Mouse (Mus musculus) skeletal muscle tissue, adult 2 months (tissue): ENCODE results near the gene Lclat1.

Experiments used
- DNase-seq: peaks from one replicate; pipeline ENCODE4 v3.0.0-alpha.2; 2012; ENCODE audit warnings: low read depth, low spot score

The Lclat1 gene

GRCm38 (mm10) chr17:73196139-73196538, 88.4 kb downstream of the Lclat1 start:
- DNase-seq = no peak

GRCm38 (mm10) chr17:73197724-73198123, 89.9 kb downstream of the Lclat1 start:
- DNase-seq = no peak

- no peak for DNase-seq
These were observed 91.6 kb downstream of the Lclat1 start for GRCm38 (mm10) chr17:73199387-73199786.

GRCm38 (mm10) chr17:73200380-73200779, 92.6 kb downstream of the Lclat1 start:
- DNase-seq = peak; percentile 10

GRCm38 (mm10) chr17:73203642-73204332, 96.0 kb downstream of the Lclat1 start:
- no peak for DNase-seq

GRCm38 (mm10) chr17:73210960-73211531, 103.3 kb downstream of the Lclat1 start:
- no peak for DNase-seq

- no peak for DNase-seq
These were observed 105.0 kb downstream of the Lclat1 start for GRCm38 (mm10) chr17:73212754-73213153.

- no peak for DNase-seq
These were observed 105.4 kb downstream of the Lclat1 start for GRCm38 (mm10) chr17:73213187-73213586.

GRCm38 (mm10) chr17:73213677-73214076, 105.9 kb downstream of the Lclat1 start:
- no peak for DNase-seq

GRCm38 (mm10) chr17:73217274-73217673, 109.5 kb downstream of the Lclat1 start:
- DNase-seq = no peak

GRCm38 (mm10) chr17:73220746-73221145, 113.0 kb downstream of the Lclat1 start:
- DNase-seq = no peak

GRCm38 (mm10) chr17:73222077-73222476, 114.3 kb downstream of the Lclat1 start:
- DNase-seq = no peak

GRCm38 (mm10) chr17:73225442-73225841, 117.7 kb downstream of the Lclat1 start:
- DNase-seq = no peak

GRCm38 (mm10) chr17:73225996-73226395, 118.2 kb downstream of the Lclat1 start:
- DNase-seq = no peak

- DNase-seq = no peak
These were observed 118.8 kb downstream of the Lclat1 start for GRCm38 (mm10) chr17:73226595-73226994.

GRCm38 (mm10) chr17:73227361-73227760, 119.6 kb downstream of the Lclat1 start:
- DNase-seq = no peak

GRCm38 (mm10) chr17:73229445-73230155, 121.8 kb downstream of the Lclat1 start:
- no peak for DNase-seq

GRCm38 (mm10) chr17:73230340-73230989, 122.7 kb downstream of the Lclat1 start:
- no peak for DNase-seq

- DNase-seq = no peak
These were observed 123.6 kb downstream of the Lclat1 start for GRCm38 (mm10) chr17:73231337-73231736.

GRCm38 (mm10) chr17:73232593-73232992, 124.8 kb downstream of the Lclat1 start:
- DNase-seq = no peak

GRCm38 (mm10) chr17:73233975-73234374, 126.2 kb downstream of the Lclat1 start:
- no peak for DNase-seq

GRCm38 (mm10) chr17:73237178-73237853, 129.5 kb downstream of the Lclat1 start:
- no peak for DNase-seq
